Mouse (Mus musculus): ENCODE data around the gene C2cd4b.
A peak's percentile ranks its signal among the peaks of the same experiment; 100 is the strongest.

The C2cd4b gene

DNA sequence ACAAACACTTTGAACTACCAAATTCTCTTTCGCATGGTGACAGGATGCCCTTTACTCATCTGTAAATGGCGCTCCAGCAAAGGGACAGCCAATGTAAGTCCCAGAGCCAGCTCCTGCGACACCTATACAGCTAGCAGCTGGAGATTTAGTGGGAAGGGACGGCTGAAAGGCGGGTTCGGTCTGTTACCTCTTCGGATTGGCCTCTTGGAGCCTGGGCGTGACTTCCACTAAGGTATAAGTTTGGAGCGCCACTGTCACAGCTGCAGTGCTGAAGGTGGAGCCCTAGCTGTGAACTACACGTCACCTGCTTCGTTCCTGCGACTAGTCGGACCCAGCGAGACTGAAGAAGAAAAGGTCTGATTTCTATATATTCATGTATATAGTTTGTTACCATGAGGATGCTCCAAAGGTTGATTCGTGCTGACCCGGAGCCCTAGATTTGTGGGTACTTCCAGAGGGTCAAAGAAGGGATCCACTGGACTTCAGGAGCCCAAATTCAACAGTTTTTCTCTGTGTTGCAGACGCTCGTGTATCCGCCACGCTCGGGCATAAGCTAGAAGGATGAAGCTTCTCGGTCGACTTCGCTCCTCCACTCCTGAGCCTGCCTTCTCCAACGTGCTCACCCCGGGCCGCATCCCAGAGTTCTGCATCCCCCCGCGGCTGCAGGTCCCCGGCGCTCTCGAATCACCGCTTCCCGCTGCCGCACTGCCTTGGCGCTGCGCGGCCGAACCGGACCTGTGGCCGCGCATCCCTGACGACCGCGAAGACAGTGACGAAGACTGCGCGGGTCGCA lies at the start of gene C2cd4b:
TSS of gene C2cd4b (plus strand) at position 275 of the 793 bp plus-strand sequence.
- peak; percentile 48 for DNase-seq (ENCODE audit: low spot score)

- DNase-seq (ENCODE audit: low spot score) = peak; percentile 79
Measured at GRCm38 (mm10) chr9:67711051-67711877, 48.0 kb upstream of the C2cd4b start.

- no peak for DNase-seq (ENCODE audit: low spot score)
Measured at GRCm38 (mm10) chr9:67712146-67712545, 47.1 kb upstream of the C2cd4b start.

DNA sequence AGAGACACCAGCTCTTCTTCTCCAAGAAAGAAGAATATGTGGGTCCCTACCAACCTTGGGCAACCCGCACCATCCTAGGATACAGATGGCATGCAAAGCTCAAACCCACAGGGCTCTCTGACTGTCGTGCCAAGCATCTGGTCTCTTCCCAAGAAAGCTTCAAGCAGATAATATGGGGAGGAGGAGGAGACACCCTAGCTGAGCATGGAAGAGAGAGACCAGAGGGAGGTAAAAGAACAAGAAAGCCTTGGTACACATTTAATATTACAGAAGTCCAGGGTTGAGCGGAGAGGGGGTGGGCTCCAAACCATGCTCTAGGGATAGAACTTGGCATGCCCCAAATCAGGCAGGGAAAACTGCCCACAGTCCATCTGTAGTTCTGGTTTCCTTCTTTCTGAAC lies 42.2 kb upstream of the C2cd4b start:
- DNase-seq (ENCODE audit: low spot score) = no peak

GRCm38 (mm10) chr9:67718596-67718995 lies 40.6 kb upstream of the C2cd4b start:
- DNase-seq (ENCODE audit: low spot score) = no peak

DNA sequence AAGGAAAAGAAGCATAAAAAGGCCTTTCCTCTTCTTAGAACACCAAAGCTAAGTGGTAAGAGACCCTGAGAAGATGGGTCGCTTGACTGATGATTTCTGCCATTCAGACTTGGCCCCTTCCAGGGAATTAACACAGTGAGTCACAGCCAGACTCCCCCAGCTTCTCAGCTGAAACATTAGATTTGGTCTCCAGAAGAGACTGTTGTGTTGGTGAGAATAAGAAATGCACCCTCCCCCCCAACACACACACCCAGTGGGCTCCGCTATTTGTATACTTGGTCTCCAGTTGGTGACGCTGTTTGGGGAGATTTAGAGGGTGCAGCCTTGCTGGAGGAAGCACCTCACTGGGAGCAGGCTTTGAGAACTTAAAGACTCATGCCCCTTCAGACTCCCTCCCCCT lies 39.1 kb upstream of the C2cd4b start:
- no peak for DNase-seq (ENCODE audit: low spot score)

DNA sequence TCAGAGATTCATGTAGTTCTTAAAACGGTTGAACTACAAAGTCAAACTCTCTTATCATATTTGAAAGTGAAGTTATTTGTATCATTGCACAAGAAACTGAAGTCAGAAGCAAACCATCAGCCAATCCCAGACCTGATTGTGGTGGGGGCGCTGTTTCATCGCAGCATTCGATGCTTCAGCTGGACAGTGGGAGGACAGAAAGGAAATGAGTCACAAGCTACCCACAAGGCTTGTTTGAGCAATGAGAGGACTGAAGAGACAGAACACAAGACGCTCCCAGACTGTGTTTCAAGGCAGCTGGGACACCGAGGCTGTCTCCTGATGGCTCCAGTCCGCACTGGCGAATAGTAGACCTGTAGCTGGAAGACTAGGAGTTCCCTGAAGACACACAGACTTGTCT lies 36.9 kb upstream of the C2cd4b start:
- DNase-seq (ENCODE audit: low spot score) = no peak

DNA sequence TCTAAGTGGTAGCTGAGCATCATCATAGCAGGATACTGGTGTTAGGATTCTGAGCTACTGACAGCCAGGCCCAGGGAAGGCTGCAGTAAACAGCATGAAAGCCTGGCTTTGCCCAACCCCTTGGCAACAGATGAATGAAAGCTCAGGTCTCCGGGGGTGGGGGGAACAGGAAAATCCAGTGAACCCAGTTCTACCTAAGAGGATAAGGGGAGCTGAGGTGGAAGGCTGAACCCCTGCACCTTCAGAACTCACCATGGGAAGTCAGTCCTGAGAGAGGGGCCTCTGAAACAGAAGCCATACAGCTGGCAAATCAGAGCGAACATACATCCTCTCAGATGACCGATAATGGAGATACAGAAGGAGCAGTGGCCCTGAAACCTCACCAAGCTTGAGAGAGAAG lies 34.0 kb upstream of the C2cd4b start:
- no peak for DNase-seq (ENCODE audit: low spot score)

- no peak for DNase-seq (ENCODE audit: low spot score)
Measured at GRCm38 (mm10) chr9:67733716-67734115, 25.5 kb upstream of the C2cd4b start.

DNA sequence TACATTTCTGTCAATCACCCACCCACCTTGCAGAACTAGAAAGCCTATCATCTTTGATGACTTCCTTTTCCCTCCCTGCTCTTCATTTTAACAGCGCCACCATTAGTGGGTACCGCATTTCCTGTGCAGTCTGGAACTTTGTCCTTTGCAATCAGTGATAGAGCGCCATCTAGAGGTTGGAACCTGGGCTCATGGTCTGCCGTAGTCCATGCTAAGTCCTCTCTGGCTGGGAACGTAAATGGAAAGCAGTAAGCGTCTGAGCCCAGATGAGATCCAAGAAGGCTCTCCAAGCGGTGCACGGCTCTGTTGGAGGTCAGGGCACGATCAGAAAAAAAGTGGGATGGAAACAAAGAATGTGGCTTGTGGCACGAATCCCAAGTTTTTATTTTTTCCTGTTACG lies 23.8 kb upstream of the C2cd4b start:
- peak; percentile 64 for DNase-seq (ENCODE audit: low spot score)

DNA sequence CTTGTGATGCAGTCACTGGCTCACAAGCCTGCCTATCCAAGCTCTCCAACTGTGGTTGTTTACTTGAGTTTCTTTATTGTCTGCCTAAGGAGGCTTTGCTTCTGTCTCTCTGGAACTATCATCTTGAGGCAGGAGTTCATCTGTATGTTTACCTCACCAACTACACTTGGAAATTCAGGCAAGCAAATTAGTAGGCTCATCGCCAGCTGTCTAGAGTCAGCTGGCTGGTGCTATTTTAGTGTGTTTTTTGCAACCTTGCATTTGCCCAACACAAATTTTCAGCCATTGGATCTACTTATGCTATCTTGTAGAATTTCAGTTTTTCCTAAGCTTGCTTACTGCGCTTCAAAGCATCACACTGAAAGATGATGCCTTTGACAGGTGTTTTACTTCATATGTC lies 18.0 kb upstream of the C2cd4b start:
- DNase-seq (ENCODE audit: low spot score) = no peak

DNA sequence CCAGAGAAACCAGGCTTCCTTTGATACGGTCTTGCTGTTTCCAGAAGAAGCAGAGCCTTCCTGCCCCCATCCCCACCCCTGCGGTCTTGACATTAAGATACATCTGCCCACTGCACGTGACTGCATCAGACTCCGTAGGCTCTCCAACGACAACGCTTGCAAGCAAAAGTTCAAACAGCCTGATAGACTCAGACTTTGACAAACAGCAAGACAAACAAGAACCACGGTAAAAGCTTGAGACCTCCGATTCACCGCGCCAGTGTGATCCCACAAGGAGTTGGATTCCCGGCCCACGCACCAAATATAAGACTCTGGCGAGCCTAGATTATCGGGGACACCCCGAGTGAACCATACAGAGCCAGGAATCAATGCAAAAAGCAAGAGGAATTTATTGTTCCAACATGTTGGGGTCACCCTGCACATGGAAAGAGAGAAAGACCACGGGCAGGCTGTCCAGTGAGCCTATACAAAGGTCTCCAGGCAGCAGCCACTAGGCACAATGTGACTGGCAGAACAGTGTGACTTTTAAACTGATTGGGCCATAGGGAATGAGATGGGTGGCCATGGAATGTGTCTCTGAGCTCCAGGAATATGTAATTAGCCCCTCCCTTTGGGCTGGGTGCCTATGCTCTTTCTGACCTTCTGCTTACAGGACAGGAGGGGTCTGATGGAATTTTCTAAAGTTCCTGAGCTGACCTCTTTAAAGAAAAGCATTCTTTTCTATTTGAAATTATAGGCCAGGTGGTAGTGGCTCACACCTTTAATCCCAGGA lies 5.6 kb upstream of the C2cd4b start:
- DNase-seq (ENCODE audit: low spot score) = no peak

DNA sequence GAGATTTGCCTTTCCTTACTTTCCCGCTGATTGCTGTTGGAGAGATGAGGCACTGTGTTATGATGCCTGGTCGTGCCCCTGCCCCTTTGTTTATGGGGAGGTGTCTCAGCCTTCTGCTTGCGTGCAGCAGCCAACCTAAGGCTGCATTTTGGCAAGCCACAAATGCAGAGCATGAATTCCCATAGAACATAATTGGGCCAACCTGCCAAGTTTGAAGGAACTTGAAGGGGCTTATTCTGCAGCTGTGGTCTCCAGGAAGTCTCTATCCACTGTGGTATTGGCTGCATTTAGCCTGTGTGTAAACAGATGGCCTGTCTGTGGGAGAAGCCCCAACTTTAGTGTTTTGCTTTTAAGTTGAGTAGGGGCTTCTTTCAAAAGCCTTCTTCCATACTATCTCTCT lies 4.5 kb upstream of the C2cd4b start:
- DNase-seq (ENCODE audit: low spot score) = no peak

GRCm38 (mm10) chr9:67758686-67759085 lies 551 bp upstream of the C2cd4b start:
- peak; percentile 66 for DNase-seq (ENCODE audit: low spot score)

DNA sequence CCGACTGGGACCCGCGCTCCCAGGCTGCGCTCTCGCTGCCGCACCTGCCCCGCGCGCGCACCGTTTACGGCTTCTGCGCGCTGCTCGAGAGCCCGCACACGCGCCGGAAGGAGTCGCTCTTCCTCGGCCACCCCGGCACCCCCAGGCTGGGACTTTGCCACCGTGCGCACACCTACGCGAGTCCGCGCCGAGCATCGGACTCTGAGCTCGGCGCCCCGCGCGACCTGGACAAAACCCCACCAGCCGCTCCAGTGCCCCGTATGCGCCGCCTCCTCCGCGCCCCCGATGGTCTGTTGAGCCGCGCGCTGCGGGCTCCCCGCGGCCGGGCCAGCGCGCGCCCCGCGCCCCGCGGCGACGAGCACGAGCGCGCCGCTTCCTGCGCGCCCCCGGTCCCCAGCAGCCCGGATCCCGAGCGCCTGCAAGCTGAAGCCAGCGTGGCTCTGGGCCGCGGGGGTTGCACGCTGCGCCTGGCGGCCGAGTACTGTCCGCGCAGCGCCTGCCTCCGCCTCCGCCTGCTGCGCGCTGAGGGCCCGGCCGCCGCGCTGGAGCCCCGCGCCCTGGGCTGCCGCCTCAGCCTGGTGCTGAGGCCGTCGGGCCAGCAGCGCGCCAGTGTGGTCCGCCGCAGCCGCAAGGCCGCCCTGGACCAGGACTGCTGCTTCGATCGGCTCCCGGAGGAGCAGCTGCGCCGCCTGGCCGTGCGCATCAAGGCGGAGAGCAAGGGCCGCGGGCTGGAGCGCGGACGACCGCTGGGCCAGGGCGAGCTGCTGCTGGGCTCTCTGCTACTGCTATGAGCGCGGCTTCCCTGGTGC lies 923 bp downstream of the C2cd4b start:
- DNase-seq (ENCODE audit: low spot score) = peak; percentile 59

GRCm38 (mm10) chr9:67760991-67761390 lies 1.8 kb downstream of the C2cd4b start:
- DNase-seq (ENCODE audit: low spot score) = no peak

DNA sequence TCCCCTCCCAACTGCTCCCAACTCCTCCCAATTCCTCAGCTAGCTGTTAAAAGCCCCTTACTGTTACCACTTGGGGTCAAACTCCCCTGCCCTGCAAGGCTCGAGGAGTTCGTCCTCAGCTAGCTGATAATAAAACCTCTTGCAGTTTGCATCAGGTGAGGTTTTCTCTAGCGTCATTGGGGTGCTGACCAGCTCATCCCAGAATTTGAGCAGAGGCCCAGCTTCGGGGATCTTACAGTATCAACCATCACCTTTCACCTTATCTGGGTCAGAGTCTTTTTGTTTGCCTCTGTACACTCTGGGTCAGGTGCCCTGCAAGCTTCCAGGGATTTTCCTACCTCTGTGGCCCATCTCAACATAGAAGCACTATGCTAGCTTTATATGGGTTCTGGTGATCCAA lies 4.1 kb downstream of the C2cd4b start:
- no peak for DNase-seq (ENCODE audit: low spot score)

DNA sequence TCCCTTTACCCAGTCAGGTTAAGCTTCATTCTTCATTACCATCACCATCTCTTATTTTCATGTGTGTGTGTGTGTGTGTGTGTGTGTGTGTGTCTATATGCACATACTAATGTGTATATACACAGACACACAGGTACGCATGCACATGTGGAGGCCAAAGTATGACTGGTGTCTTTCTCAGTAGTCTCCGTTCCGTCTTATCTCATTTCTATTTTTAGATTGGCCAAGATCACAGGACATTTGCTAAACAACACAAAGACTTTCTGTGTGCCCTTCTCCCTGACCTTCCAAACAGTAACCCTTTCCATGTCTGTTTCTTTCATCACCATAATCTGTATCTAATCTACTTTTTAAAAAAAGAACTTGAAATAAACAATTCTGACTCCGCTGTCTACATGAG lies 7.2 kb downstream of the C2cd4b start:
- DNase-seq (ENCODE audit: low spot score) = no peak

DNA sequence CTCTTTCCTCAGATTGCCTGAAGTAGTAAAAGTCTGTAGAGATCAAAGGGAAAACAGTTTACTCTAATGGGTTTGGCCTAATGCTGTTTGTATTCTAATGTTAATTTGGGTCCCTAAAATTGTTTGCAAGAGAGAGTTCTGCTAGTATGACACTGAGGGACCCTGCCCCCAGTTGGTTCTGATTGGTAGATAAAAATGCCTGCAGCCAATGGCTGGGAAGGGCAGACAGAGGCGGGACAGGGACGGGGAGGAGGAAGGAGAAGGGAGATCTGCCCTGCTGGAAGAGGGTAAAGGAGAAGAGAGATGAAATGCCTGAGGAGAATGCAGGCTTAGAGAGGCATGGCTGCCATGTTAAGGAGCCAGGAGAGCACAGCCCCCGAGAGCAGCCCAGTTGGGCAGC lies 7.7 kb downstream of the C2cd4b start:
- DNase-seq (ENCODE audit: low spot score) = no peak

DNA sequence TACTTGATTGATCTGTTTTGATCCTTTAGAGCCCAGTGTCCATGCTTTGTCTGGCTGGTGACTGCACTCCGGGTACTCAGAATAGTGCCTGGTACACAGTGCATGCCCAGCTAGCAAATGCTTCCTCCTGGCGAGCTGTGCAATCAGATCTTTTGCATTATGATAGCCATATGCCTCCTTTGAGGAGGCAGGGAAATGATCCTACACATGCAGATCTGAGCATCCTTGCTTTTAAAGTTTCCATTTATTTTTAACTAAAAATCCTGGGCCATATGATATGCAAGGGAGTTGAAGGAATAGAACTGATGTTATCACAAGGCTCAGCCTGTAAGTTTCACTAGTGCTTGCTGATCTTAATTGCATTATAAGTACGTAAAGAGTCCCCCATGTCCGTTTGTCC lies 9.6 kb downstream of the C2cd4b start:
- DNase-seq (ENCODE audit: low spot score) = no peak

DNA sequence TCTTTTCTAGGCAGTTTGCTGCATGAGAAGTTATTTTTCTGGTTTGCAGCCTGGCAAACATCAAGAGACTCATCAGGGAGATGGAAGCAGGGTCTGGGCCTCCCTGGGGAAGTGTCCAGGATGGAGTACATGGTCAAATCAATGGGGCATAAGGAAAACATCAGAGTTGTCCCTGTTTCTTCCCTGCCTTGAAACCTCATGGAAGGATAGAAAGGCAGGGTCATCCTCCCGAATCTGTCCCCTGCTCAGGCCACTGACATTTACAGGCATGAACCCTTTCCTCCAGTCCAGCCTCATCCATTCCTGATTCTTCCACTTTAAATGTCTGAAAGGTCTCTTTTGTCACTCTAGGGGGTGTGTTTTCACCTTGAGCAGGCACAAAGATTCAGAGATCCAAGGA lies 10.2 kb downstream of the C2cd4b start:
- DNase-seq (ENCODE audit: low spot score) = no peak

DNA sequence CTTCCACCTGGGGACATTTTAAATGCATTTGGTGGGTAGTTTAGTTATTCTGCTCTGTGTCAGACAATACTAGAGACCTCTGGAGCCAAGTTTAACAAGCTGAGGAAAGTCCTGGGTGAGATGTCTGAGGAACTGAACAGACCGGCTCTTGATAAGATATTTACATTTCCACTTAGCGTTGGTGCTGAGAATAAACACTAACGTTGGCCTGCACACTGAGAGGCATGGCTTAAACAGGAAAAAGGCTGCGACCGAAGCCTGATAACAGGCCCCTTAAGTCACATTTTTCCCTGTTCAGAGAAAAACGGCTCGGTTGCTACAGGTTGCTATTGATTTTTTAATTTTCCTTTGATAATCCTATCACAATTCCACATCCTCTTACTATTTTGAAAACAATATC lies 12.1 kb downstream of the C2cd4b start:
- DNase-seq (ENCODE audit: low spot score) = no peak
